Mouse (Mus musculus) spleen, postnatal 4 days (tissue): ENCODE results near the gene Ociad2.
A peak's percentile ranks its signal among the peaks of the same experiment; 100 is the strongest.
"Not testable (repeated sequence)": the region's sequence is repeated elsewhere in the genome, so short reads cannot be mapped to it uniquely, and the experiment has no call there.

Experiments
- DNase-seq, 2 experiments: peaks; one replicate each; pipeline ENCODE4 v3.0.0; 2022; ENCODE audit warnings: low spot score in 2 of 2

Ociad2 gene

DNA sequence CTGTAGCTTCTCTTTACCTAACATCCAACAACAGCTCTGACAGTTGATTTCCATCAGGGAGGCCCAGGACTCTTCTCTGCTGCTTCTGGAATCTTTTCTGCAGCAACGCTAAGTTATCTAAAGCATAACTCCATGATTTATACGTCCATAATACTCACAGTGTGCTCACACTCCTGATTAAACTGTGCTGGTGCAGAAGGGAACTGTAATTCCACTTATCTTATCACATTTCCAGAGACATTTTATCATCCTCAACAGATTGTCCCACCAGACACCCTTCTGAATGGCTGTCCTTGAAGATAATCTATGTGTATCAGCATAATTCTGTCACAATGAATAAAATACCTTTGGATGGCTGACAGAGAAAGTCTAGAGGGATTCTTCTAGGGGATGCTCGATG lies 13.2 kb upstream of the Ociad2 start:
- DNase-seq = no peak

DNA sequence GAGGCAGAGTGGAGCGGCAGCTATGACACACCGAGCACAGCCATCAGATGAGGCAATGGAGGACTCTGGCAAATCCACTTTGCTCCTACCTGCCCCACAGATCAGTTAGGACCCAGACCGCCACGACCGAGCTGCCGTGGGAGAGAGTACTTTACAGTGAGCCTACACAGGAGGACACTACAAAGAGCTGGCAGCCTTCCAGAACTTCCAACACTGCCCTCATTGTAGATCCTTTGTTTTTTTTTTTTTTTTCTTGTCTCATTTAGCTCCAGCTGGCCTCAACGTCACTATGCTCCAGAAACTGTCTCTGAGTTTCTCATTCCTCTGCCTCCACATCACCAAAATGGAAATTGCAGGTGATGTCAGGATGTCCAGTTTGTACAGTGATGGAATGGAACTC lies 12.7 kb upstream of the Ociad2 start:
- no peak for DNase-seq

DNA sequence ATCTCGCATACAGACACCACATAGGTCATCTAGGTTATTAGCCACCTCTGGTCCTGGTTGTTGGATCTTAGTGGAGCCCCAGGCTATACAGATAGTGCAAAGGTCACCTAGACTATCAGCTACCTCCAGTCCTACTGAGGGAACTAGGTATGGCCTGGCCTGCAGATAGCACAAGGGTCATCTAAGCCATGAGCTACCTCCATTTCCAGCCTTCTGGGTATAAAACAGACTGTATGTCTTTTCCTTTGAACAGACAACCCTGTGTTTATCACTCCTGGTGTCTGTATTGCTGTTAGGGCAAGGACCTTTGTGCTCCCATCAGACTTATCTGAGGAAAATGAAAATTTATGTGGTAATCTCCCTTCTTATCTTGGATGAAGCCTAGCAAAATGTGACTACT lies 11.0 kb upstream of the Ociad2 start:
- DNase-seq = no peak

DNA sequence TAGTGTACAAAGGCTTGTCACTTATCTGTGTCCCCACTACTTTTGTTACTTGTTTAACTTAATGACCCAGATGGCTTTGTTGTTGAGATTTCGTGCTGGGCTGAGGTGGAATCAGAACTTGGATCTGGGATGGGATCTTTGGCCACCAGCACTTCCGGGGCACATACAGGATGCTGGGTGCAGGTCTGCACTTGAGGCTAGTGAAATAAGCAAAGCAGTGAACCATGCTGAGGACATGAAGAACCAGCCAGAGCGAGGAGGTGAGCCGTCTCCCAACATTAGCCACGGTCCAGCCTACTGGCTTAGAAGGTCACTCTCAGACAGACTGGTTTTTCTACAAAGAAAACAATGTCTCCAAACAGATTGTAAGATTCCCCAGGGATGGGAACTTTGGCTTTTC lies 8.7 kb upstream of the Ociad2 start:
- no peak for DNase-seq

DNA sequence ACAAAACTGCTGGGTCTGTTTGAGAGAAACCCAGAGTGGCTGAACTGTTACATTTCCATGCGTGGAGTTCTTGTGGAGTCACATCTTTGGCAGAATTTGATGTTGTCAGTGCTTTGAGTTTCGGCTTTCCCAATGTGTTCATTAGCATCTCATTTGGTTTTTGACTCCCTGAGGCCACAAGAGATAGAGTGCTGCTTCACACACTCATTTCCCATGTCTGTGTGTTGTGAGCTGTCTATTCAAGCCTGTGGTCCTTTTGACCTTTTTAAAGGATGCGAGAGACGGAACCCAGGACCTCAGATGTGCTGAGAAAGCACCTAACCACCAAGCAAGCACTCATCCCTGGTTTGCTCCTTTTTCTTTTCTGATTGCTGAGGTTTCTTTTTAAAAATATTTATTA lies 4.4 kb upstream of the Ociad2 start:
- DNase-seq = no peak

DNA sequence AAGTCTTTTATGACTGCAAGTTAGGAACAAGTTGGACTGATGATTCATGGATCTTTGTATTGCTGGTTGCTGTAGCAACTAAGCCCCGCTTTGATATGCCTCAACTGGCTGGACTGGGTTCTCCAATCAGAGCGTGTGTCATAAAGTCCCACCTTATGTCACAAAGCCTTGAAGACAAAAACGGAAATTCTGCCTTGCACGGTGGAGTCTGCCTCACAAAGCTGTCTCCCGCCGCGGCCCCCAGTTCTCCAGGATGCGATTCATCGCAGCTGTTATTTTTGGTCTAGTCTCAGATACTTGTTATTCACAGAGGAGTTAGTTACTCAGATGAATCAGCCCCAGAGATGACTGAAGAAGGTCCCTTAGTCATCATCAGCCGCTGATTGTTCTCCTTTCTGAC lies 3.5 kb upstream of the Ociad2 start:
- no peak for DNase-seq

DNA sequence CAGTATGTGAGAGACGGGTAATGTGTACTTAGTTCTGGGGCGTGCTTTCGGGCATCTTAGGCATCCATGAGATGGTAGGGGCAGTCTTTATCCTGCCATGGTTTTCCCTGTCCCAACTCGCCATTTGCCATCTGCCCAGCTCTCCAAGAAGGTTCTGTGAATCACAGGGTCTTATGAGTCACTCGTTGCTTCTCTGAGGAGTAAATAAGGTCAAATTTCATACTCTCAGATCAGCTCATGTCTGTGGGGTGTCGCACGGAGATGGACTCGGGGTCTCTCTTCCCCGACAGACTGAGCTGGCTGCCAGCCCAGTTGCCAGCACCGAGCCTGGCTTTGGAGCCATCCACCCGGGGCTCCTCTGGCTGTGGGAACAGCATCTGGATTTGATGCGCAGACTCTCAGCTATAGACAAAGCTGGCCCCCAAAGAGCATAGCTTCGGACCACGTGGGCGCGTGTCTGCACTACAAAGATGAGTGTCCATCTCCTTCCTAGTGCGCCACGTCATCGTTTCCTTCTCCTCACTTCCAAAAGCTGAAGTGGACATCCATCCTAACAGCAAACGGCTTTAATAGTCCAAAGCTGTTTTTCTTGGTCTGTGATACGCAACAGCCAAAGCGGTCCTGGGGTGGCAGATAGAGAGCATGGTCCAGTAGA lies 2.0 kb upstream of the Ociad2 start:
- no peak for DNase-seq

DNA sequence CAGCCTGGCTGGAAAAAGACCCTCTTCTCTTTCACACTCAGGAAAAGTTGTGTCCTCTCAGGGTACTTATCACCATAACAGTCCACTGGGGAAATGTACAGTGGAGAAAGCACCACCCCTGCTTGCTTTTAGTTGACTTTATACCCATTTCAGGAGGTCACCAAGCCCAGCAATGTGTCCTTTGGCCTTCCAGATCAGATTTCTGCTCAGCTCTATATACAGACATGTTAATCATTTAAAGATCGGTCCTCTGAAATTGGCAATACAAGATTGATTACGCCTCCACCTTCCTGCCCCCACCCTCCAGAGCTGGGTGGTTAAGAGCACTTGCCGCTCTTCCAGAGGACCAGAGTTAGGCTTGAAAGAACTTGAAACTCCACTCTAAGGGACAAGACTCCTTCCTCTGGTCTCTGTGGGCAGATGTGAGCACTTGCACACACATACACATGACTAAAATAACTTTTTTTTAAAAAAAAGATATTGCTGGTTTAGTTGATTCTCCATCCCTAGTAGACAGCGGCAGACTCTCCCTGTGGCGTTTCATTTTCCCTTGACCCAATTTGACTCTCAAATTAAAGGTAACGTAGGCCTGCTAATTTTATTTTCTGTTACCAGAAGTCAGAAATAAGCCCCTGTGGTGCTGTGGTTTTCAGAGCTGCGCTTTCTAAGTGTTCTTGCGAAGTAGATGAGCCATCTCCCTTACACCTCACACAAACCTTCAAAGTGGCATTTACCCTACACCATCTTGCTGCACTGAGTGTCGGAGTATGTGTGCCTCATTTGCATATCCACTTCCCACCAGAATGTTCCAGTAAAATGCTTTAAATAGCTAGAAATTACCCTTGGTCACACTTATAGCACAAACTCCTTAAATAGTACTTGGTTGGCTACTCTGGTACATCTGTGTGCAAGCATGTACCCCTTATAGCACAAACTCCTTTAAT lies 777 bp downstream of the Ociad2 start:
- no peak for DNase-seq

DNA sequence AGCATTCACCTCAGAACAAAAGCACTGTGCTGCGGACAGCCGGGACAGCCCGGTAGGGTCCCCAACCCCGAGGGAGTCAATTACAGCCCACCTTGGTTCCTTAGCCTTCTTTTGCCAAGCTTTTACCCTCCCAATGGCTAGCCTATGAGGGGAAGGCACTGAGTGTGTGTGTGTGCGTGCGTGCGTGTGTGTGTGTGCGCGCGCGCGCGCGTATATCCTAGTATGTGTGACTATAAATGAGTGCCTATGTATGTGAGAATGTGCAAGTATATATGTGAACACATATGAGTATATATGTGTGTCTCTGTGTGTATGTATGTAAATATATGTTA lies 2.0 kb downstream of the Ociad2 start:
- DNase-seq = no peak

DNA sequence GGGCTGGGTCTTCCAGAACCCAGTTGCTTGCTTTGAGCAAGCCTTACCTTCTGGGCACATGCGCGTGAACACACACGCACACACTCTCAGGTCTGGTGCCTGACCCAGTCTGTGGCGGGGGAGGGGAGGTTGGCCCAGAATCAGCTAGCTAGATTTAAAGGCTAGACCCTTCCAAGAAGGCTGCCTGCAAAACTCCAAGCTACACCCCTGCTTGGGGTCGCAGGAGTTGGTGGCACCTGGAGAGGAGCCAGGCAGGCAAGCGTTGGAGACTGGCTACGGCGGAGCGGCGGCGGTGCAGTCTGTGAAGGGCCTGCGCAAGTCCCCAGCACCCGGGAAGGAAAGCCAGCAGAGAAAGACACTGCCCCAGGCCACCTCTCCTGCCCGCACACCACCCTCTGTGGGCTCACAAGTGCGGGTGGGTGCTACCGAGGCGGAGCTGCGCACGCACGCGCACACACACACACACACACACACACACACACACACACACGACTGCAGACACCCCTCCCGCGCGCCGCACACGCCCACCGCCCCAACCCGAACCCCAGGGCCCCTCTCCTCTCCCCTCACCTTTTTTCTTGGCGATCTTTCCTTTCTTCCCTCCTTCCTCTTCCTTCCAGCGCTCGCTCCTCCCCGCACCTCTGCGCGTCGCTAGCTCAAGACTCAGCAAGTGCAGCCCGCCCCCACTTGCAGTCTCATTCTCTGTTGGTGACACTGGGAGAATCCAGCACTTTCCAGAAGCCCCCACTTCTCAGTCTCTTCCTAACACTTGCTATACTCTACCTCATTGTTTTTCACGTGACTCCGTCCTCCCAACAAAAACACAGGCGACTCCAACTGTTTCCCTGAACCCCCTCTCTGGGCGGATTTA lies 2.6 kb downstream of the Ociad2 start:
- DNase-seq = no peak

DNA sequence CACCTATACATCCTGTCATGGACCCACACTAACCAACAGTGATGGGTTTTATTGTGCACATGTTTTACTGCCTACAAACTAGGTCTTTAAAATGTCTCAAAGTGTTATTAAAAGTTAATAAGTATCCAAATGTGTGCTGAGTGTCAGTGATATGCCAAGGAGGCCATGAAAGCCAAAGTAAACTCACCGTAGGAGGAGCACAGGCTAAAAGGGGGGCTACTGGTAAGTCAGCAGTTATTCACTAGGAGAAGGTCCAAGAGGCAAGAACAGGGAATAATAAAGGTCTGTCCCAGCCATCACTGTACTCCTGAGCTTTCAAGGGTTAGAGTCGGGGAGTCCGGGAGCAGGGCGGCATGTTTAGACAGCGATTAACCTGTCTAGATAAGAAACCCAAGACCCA lies 4.4 kb downstream of the Ociad2 start:
- no peak for DNase-seq

DNA sequence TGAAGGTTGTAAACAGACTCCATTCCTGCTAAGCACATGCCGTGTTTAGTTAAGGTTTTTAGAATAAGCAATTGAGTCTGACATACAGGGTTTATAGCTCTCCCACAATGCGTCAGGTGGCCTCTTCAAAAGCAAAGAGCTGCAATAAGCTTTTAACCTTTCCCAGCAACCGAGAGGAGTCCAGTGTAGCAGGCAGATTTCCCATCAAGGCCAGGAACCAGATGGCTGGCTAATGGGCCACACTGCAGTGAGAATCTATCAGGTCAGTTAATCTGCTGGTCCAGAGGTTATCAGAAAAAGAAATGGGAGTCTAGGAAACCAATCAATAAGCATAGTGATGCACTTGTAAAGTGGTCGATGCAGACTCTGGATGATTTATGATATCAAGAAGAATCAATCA lies 9.8 kb downstream of the Ociad2 start:
- DNase-seq = no peak

DNA sequence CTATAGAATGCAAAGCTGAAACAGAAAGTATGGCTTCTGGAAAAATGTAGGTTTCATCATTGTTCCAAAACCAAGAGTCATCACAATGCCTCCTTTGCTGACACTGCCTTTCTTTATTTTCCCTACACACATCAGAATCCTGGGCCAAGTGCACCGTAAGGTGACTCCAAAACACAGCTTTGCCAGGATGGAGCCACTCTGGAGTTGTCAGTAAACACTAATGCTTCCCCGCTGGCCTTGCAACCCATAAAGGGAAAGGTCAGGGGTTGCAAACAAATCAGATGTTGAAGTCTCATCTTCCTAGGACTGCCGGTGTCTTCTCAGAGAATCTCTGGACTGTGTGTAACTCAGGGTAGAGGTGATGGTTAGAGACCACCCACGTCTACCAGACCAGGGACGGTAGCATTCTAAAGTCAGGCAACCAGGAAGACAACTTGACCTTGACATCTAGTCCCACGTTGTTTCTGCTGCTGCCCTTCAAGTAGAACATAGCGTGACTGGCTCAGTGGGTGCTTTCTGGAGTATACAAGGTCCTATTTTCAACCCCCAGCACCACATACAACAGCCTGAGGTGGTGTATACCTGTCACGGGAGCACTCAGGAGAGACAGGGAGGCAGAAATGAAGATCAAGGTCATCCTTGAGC lies 16.2 kb downstream of the Ociad2 start:
- DNase-seq = no peak

DNA sequence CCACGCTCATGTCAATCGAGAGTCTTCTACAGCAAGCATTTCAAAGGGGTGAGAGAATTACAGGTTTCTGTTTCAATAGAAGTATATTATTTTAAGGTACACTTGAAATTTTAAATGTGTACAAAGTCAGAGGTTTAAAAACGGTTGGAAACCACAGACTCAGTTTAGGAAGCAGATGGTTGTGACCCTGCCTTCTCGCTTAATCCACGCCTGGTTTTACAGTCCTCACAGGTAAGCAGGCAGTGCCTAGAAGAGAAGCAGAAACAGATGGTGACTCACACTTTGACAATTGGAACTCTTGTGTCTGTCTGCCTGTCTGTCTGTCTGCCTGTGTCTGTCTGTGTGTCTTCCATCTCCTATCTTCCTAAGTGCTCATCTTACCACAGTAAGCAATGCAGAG lies 17.2 kb downstream of the Ociad2 start:
- no peak for DNase-seq

DNA sequence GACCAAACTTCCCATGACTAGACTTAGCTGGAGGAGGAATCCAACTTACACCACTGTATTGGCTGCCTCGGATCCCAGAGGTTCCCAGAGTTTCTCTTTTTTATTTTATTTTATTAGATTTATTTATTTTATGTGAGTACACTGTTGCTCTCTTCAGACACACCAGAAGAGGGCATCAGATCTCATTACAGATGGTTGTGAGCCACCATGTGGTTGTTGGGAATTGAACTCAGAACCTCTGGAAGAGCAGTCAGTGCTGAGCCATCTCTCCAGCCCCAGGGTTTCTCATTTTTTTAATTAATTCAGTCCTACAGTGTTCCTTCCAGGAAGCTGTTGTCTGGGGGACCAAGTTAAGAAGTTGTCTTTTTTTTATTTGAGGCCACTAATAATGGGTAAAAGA lies 18.1 kb downstream of the Ociad2 start:
- not testable (repeated sequence) for DNase-seq

DNA sequence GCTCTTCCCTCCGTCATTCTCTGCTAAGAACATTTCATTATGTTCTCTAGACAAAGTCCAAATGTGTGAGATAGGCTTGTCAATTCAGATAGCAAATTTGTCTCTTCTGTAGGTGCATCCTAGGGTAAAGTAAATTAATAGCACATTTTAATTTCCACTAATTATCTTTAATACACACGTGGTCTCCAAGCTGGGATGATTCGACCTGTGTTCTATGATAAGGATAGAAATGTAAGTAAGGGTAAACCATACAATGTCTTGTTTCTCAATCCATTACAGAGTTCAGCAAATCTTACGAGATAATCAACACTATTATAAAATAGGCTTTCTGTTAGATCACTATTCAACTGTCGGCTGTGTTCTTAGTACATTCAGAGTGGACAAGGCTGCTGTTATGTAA lies 21.5 kb downstream of the Ociad2 start:
- no peak for DNase-seq

DNA sequence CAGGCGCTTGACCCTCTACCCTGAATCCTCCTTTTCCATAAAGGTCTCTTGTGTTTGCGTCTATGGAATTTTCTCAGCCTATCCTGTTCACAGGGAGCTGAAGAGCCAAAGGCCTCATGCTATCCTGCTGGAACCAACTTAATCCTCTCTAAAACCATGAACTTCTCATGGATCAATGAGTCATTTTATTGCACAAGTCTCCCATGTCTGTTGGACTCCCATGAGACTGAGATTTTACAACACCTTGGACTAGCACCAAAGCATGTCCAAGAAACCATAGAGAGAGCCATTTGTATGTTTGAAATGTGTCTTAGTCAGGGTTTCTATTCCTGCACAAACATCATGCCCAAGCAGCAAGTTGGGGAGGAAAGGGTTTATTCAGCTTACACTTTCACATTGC lies 26.2 kb downstream of the Ociad2 start:
- no peak for DNase-seq

DNA sequence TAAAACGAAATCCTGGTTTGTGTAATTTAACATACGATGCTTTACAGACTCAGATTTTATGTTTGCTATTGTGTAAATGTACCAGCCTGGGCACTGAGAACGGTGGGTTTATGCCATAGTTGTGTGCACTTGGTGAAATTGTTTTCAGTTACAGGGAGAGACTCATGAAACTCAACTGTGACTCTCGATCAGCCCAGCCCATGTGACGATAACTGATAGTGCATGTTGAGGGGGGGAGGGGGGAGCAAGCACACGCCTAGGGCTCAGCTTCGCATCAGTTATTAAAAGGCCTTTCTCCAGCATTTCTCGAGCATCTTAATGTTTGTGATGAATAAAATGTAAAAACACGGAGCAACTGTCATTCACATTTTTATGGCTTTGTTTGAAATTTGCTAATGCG lies 27.2 kb downstream of the Ociad2 start:
- no peak for DNase-seq

DNA sequence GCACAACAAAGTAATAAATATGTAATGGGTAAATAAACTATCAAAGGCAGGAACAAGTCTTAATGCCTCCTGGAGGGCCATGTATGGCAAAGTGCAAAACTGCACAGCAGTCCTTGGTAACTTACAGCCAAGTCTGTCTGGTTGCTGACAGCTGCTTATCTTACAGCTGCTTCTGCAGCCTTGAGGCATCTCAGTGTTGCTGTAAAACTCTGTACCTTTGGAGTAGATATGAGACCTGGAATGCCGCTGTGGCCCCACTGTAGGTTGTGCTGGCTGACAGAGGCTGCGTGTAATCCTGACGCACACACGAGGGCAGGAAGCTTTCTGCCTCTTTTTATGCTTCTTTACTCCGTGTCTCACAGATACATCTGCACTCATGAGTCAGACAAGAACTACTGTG lies 29.4 kb downstream of the Ociad2 start:
- peak; percentile 70 to 73 for DNase-seq

DNA sequence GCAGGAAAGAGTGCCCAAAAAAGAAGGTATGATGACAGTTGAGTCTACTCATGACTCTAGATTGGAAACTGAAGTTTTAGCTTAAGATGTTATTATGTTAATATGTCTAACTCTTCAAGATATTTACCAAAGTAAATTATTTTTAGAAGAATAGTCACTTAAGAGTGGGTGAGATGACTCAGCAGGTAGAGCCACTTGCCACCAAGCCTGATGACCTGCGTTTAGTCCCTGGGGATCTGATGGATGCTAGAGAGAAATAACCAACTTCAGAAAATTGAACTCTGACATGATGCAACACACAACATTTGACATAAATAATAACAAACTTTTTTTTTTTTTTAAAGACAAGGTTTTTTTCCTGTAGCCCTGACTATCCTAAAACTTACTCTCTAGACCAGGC lies 30.4 kb downstream of the Ociad2 start:
- DNase-seq = no peak

DNA sequence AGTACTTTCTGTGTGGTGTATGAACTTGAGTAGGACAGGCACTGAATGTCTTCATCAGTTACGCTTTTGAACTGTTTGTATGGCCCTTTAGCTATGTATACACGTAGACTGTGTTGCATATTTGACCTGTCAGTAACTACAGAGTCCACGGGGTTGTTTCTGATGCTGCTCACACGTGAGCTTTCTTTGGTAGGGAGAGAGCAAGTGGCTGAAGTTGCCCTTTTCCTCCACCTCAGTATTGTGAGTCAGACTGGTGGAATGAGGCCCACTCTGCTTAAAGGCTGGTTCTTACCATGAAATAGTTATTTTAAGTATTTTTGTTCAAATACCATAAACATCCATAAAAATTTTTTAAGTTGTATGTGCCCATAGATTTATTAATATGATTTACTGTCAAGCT lies 31.3 kb downstream of the Ociad2 start:
- no peak for DNase-seq

DNA sequence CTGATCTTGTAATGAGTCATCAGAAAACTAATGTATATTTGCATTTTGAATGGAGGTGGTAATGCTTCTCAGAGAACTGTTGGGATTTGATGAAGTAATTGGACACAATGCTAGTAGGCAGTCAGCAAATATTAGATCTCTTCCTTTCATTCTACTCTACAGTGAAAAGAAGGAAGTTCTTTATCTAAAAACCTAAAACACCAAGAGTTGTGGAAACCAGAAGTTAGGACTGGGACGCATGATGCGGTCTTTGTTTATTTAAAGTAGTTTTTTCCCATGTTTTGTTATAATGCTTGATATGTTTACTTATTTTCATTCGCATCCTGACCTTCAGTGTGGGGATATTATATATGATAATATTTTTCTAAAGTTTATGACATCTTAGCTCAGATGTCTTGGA lies 33.5 kb downstream of the Ociad2 start:
- DNase-seq = no peak
